Mouse (Mus musculus) Muller cell, postnatal 12 days (primary cell): ENCODE results near the gene Ranbp3.
"Not testable (repeated sequence)": the region's sequence is repeated elsewhere in the genome, so short reads cannot be mapped to it uniquely, and the experiment has no call there.

Source experiments
- DNase-seq: peaks from one replicate; pipeline ENCODE4 v3.0.0-alpha.2; 2015; ENCODE audit errors: inconsistent ontology term

The Ranbp3 gene

DNA sequence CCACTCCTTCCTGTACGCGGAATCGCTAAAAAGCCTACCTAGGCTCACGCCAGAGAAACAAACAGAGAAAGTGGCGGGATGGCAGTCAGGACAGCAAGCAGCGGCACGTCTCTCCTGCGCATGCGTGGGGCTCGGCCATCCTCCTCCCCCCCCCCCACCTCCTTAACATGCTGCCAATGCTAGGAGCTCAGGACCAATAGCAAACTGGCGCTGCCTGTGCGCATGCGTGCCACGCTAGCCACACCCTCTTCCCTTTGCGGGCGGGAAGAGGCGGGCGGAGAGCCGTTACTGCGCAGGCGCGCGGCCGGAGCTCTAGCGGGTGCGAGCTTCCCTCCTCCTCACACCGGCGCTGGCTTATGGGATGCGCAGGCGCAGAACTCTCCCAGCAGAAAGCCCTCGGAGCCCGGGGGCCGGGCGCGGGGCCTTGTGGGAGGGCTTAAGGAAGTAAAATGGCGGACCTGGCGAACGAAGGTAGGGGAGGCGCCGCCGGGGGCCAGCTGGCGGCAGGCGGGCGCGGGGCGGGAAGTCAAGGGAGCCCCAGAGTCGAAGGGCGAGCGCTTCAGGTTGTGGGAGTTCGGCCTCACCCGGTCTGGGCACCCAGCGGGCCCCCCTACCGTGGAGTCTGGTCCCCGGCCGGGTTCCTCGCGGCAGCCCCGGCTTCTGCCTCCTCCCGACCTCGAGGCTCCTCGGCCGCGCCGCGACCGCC, at the start of gene Ranbp3:
TSS of gene Ranbp3 (plus strand) at position 354 of the 706 bp plus-strand sequence.
- peak; percentile 100 for DNase-seq

DNA sequence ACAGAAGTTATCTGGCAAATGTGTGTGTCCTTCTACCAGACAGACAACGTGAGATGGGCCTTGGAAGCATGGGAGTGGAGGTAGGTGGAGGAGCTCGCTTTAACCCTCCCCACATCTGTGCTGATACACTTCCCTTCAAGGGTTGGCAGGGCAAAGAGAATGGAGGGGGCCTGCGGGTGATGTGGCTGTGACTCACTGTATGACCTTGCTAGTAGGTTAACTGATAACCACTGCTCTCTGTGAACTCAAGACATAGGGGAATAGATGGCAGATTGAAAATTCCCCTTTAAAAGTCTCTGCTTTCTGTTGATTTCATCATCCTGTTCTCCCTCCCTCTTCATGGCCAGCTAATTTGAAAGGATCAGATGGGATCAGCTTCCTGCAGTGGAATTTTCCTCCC, 47.6 kb upstream of the Ranbp3 start:
- DNase-seq: no peak

DNA sequence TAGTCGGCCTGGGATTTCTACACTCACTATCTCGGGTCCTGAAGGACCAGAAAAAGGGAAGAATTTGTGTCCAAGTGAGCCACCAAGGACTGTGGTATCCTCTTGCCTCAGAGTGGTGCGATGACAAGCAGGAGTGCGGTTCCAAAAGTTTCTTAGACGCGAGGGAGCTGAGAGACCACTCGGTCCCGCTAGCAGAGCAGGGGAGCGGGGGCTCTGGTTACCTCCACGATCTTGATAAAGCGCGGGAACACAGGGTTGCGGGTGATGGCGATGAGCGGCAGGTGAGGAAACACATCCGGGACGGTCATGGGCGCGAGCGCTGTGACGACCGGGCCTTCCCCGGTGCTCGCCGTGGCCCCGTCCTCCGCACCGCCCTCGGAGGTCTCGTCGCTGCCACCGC, 46.8 kb upstream of the Ranbp3 start:
- no peak for DNase-seq

- DNase-seq: peak; percentile 97
Observed at GRCm38 (mm10) chr17:56626754-56627470, 46.2 kb upstream of the Ranbp3 start, which contains the start of gene Lonp1. Gene Lonp1 (minus strand): TSS chr17:56626887.

GRCm38 (mm10) chr17:56627530-56628277, 45.4 kb upstream of the Ranbp3 start, which contains the start of gene Catsperd:
Gene Catsperd (plus strand): TSS chr17:56628143.
- DNase-seq: no peak

GRCm38 (mm10) chr17:56629800-56630781, 43.0 kb upstream of the Ranbp3 start:
- DNase-seq: not testable (repeated sequence)

GRCm38 (mm10) chr17:56631807-56632206, 41.3 kb upstream of the Ranbp3 start:
- DNase-seq: no peak

DNA sequence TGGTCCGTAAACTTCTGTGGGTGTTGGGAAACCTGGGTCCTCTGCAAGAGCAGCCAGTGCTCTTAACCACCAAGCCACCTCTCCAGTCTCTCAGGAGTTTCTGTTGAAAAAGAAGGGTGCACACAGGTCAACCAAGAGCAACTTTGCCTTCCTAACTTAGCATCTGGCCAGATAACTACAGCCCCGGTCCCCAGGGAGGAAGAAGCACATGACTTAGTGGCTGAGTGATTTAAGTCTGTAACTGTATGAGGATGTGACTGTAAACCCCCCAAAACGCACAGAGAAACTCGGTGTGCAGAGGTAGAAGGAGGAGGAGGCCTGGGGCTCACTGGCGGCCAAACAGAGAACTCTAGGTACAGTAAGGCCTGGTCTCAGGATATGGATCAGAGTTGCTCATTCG, 39.1 kb upstream of the Ranbp3 start:
- no peak for DNase-seq

- DNase-seq: no peak
Observed at GRCm38 (mm10) chr17:56643237-56643636, 29.9 kb upstream of the Ranbp3 start.

GRCm38 (mm10) chr17:56647546-56647945, 25.5 kb upstream of the Ranbp3 start:
- no peak for DNase-seq

- no peak for DNase-seq
Observed at GRCm38 (mm10) chr17:56651801-56652200, 21.3 kb upstream of the Ranbp3 start.

DNA sequence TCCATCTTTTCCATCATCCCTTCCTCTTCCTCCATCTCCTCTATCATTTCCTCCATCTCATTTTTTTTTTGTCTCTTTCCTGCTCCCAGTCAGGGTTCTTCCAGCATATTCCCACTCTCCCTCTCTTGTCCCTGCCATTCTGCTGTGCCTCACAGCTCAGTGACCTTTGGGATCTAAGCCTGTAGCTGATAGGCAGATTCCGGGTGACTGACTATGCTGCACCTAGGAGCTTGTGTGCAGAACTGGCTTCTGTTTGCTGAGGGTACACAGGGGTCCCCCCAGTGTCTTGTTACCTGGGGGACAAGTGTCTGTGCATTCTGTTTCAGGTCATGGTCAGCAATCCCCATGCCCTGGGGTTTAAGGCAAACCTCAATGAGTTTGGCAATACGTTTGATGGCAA, 18.3 kb upstream of the Ranbp3 start:
- no peak for DNase-seq

- no peak for DNase-seq
Observed at GRCm38 (mm10) chr17:56655311-56655710, 17.8 kb upstream of the Ranbp3 start.

DNA sequence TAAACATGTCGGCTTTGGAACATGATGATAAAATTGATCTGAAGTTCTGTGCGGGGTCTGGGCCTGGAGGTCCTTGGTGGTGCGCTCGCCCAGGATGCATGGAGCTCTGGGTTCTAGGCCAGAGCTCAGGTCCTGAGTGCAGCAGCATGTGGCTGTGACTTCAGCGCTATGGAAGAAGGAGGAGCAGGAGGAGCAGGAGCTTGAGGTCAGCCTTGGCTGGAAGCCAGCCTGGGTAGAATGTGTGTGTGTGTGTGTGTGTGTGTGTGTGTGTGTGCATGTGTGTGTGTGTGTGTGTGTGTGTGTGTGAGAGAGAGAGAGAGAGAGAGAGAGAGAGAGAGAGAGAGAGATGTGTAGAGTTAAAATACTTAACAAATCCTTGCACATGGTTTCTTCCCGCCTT, 16.9 kb upstream of the Ranbp3 start:
- DNase-seq: no peak

DNA sequence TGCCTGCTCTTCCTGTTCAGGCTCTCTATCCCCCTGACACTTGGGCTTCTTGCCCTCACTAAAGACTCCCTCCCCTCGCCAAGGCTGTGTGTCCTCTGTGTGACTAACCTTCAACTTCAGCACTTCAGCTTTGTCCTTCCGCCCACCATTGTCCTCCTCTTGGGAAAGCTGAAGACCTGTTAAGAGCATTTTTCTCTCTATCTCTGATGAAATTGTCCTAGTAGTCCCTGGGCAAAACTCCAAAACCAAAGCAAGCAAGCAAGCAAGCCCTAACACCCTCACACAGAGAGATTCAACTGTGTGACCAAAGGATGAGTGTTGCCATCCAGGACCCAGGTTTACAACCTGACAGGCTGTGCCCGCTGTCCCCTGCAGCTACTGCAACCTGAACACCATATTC, 9.4 kb upstream of the Ranbp3 start:
- no peak for DNase-seq

DNA sequence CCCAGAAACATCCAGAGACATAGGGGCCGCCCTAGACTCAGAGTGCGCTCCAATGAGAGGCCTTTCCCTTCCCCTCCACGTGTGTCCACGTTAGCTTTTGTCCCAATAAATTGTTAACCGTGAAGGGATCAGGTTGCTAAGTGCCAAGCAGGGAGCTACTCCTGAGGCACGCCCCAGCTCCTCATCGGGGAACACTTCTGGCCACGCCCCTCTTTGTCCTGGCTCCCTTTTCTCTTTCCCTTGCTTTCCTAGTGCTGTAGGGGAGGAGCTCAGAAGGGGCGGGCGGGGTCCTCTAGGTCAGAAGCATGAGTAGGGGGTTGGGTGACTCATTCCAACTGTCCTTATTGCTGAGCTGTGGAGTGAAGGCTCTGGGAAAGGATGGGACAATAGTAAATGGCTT, 8.8 kb upstream of the Ranbp3 start:
- DNase-seq: no peak

GRCm38 (mm10) chr17:56666384-56666783, 6.7 kb upstream of the Ranbp3 start:
- no peak for DNase-seq

- peak; percentile 75 for DNase-seq
Observed at GRCm38 (mm10) chr17:56667591-56667990, 5.5 kb upstream of the Ranbp3 start.

DNA sequence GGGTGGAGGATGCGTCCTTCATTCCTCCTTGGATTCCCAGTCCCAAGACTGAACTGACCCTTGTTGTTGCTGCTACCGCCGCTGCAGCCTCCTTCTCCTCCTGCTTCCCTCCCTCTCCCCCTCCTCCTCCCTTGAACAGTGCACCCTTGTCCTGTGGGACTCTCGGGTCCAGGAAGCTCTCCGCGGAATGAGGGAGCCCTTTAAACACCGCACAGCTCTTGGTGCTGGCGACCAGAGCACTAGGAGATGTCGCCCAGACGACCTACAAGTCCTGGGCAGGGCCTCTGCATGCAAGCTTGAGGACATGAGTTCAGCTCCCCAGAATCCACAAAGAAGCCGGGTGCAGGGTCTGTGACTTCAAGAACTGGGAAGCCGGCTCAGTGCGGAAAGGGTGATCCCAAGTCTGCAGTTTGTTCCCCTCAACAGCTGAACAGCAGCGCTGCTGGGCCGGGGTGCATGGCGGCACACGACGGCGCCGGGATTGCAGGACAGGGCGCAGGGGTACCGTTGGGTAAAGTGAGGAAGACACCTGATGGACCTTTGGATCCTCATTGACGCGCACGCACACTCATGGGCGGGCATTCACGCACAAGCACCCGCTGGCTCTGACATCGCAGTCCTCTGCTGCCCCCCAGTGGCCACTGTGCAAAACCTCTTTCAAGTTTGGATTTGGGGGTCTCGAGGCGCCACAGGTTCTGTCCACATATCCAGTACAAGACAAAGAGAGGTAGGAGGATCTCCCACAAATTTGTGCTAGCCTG, 4.5 kb upstream of the Ranbp3 start:
- peak; percentile 61 for DNase-seq

- no peak for DNase-seq
Observed at GRCm38 (mm10) chr17:56669766-56670165, 3.3 kb upstream of the Ranbp3 start.
